Mouse (Mus musculus) B cell, adult 2 months (primary cell): ENCODE data around the gene Dapp1.
A peak's percentile ranks its signal among the peaks of the same experiment; 100 is the strongest.
"Not testable (repeated sequence)": the region's sequence is repeated elsewhere in the genome, so short reads cannot be mapped to it uniquely, and the experiment has no call there.

ENCODE experiments used
- DNase-seq, 2 experiments: peaks; one replicate each; pipeline ENCODE4 v3.0.0; 2022

Dapp1 gene

DNA sequence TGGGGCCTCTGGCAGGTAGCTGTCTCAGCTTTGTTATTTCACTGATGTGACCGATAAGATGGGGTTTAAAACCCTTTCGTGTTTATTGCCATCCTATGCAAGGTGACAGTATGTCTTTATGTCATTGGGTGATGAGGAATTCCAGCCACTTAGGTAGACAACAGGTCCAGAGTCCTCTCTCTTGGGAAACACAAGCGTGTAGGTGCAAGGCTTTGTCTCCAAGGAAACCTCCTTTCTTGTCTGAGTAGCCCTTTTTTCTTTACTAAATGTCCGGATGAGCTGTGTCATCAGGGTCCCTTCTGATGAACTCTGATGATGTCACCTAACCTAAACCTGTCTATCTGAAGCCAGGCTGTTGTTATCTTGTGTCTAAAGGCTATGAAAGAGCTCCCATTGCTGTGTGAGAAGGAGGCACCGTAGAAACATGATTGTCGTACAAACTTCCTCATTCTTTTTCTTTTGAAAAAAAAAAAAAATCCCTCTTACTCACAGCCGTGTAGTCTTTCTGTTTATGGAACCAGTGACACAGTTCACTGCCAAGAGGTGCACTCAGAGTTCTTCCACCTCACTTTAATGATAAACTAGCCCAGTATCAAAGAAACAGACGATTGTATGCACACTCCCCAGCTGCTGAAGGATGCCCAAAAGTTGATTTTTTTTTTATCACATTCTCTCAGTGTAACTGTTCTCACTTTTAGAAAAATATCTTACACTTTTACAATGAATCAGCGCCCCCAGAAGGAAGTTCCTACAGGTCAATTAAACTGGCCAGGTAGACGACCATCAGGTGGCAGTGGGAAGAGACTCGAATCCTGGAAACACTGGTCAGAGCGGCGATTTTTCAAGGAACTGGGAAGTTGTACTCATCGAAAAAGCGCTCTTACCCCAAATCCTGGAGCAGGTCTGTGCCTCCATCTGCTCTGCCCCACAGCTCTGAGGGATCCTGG lies 637 bp downstream of the Dapp1 start:
- DNase-seq: peak; percentile 47 to 49

DNA sequence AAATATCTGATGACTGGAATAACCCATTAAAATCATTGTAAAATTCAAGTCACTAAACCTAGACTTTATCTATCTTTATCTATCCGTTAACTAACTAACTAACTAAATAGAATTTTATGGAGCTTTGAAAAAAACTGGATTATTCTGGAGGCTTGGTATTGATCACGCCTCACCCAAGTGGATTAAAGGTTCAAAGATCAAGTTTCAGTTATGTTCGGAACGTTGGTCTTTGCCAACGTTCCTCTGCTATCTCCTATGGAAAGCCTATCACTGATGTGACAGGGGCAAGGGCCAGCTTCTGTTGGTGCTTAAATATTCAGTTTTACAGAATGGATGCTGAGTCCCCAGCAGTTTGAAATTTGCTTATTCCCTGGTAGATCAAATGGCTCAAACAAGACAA lies 3.1 kb downstream of the Dapp1 start:
- no peak for DNase-seq

GRCm38 (mm10) chr3:137977629-137978041 lies 3.7 kb downstream of the Dapp1 start:
- DNase-seq: no peak

DNA sequence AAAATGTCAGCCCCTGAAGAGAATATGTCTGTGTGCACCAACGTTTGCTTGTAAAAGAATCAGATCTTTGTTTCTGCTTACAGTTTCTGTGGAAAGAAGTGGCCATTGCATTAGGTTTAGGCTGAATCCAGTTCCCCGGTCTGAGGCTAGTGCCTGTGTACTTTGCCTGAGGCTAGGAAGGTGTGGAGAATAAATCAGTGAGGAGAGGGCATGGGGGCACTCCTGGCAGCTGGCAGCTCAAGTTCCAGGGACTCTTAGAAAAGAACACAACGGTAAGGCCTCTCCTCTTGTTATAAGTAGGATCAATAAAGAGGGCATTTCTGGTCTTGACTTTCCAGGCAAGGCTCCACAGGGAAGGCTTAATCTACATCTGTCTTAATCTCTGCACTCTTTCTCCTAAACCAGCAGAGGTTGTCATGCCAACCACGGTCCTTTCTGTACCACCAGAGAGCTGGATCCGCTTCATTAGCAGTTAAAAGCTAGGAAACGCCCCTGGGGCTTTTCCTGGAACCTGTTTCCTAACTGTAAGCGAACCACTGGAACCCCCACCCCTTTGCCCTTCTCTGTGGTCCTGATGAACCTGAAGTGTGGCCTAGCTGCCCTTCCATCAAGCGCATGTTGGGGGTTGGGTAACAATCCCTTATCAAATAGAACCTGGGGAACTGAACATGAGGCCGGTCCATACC lies 4.3 kb downstream of the Dapp1 start:
- no peak for DNase-seq

- DNase-seq: no peak
These were observed 5.4 kb downstream of the Dapp1 start for GRCm38 (mm10) chr3:137975856-137976423.

GRCm38 (mm10) chr3:137975435-137975834 lies 5.9 kb downstream of the Dapp1 start:
- DNase-seq: no peak

- no peak for DNase-seq
These were observed 7.0 kb downstream of the Dapp1 start for GRCm38 (mm10) chr3:137974306-137974705.

GRCm38 (mm10) chr3:137972989-137973388 lies 8.4 kb downstream of the Dapp1 start:
- no peak for DNase-seq

DNA sequence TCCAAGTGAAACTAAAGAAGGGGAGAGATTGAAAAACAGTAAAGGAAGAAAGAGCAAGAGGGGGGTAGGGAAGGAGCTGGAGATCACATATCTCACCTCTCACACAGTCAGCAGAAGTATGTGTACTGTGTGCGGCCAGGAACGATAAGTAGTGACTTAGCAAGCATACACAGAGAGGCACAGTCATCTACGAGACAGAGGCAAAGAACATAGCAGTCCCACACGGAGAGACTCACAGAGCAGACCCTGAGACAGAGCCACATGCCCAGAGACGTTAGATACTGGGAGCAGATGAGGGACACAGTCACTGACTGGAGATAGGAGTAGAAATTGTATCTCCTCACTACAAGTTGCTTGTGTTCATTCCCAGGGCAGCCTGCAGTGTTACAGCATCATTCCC lies 9.1 kb downstream of the Dapp1 start:
- no peak for DNase-seq

GRCm38 (mm10) chr3:137969951-137970350 lies 11.4 kb downstream of the Dapp1 start:
- DNase-seq: no peak

DNA sequence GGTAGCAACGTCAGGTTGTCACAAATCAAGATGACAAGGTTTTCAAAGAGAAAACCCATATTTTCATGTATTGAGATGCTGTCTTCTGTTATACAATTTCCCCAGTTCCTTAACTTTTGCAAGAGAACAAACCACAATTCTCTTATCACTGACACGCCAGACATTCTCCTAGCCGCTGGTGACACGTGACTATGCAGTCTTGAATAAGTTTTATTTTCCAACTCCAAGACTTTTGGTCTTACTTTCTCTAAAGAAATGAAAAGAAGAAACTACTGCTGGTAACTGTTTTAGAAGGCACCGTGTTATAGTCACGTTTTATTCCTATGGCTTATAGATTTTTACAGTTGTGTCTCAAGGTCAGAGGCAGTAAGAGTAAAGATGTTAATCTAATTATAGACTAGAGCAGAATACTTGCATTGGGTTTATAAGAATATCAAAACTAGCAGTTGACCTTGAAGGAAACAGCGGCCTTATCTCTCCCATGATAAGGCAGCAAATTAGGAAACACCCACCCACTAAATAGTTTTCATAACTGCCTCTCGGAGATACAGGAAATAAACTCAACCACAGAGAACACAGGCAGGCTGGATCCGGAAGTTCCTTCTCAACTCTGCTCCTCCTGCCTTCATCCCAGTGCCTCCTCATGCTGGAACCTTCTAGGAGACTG lies 12.4 kb downstream of the Dapp1 start:
- DNase-seq: no peak

- DNase-seq: no peak
These were observed 13.1 kb downstream of the Dapp1 start for GRCm38 (mm10) chr3:137968105-137968819.

DNA sequence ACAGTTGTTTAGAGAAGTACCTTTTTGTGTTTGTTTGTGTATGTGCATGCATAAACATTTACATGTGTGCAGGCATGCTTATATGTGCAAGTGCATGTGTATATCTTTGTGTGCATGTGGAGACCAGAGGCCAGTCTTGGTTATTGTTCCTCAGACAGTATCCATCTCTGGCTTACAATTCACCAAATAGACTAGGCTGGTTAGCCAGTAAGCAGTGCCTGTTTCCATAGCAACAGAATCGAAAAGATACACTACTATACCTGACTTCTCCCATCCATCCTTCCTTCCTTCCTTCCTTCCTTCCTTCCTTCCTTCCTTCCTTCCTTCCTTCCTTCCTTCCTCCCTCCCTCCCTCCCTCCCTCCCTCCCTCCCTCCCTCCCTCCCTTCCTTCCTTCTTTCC lies 17.3 kb downstream of the Dapp1 start:
- not testable (repeated sequence) for DNase-seq

GRCm38 (mm10) chr3:137963508-137963907 lies 17.8 kb downstream of the Dapp1 start:
- peak; percentile 47 to 53 for DNase-seq

GRCm38 (mm10) chr3:137961736-137962385 lies 19.5 kb downstream of the Dapp1 start:
- DNase-seq: no peak

DNA sequence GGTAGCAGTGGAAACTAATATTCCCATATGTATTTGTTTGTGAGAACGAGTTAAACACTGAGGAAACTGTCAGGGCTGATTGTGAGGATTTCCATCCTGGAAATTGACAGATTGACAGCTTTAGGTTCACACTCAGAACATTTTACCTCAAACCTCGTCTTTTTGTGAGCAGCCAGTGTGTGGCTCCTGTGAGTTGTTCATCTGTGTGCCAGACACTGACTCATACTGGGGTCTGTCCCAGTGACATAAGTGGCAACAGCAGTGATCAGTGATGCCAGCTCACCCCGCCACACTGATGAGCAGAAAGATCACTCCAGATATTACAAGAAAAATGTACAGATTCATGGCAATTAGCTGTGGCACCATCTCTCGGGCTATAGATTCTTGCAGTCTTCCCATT lies 21.9 kb downstream of the Dapp1 start:
- no peak for DNase-seq

DNA sequence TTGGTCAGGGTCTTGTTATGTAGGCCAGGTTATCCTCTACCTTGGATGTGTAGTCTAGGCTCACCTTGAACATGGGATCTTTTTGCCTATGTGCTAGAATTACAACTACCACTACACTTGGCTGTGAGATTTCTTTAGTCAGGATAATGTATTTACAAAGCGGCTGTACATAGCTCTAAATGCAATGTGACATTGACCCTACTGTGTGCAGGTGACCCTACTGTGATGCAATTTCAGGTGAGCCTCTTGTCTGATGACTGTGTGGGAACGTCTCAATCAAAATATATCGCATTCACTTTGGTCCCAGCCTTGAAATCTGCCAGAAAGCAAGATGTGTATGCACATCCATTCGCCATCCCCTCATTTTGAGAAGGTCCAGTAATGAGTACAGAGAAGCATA lies 23.0 kb downstream of the Dapp1 start:
- no peak for DNase-seq

DNA sequence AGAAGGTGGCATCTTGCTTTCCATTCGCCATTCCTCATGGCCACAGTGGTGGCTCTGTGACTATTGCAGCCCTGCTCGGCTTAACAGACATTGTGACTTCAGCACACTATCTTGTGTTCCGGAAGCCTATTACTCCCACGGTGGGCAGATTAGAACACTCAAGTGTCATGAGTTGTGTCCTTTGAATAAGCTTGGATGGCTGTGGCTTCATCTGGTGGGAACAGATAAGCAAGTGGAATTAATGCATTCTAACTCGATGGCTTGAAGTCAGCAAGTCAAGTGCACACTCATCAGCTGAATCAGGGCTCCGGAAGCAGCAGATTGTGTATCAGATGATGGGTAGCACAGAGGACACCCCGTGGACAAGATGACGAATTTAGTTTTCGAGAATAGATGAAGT lies 23.5 kb downstream of the Dapp1 start:
- no peak for DNase-seq

DNA sequence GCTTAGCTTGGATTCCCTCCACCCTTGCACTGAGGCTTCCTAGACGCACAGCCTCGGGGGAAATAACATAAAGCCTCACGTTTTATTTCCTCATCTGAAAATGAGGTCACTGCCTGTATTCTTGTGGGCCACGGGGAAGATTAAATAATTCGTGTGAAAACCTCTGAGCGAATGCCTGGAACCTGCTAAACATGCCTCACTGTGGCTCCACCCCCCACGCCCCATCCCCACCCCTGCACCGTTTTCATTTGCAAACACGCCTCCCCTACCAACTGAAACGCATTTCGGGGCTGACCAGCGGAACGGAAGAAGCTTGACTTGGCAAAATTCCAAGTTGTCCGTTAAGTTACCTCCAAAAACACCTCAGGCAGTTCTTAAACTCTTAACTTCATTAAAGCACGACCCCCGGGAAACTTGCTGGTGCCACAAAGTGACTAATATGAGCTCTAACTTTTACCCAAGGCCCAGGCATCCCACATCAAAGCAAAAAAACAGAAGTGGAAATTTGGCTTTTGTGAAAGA lies 25.7 kb downstream of the Dapp1 start:
- DNase-seq: peak; percentile 26 to 32

GRCm38 (mm10) chr3:137954256-137954916 lies 27.0 kb downstream of the Dapp1 start:
- DNase-seq: peak in 1 of 2 experiments; percentile 31
